Mouse (Mus musculus) frontal cortex, postnatal 25 days (tissue): ENCODE data around the gene Mphosph9.

Source experiments
- DNase-seq, 2 experiments: peaks; one replicate each; pipeline ENCODE4 v3.0.0; 2022; ENCODE audit warnings: low spot score in 2 of 2

The Mphosph9 gene

GRCm38 (mm10) chr5:124214516-124215145, 113.1 kb downstream of the Mphosph9 start:
- no peak for DNase-seq

GRCm38 (mm10) chr5:124213588-124214469, 113.9 kb downstream of the Mphosph9 start:
- no peak for DNase-seq

DNA sequence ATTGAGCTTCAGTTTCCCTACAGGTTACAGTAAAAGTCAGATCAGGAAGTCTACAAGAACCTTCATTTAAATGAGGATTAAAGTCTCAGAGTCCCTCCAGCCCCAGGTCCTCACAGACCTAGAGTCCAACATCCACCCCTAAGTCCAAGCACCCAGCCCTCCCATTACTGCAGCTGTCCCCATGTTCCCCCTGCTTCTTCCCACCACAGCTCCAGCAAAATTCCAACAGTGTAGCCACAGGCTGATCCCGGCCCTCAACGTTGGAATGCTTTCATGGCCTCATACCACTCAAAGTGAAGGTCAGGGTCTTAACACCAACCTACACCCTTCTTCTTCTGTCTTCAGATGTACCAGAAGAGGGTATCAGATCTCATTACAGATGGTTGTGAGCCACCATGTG, 116.1 kb downstream of the Mphosph9 start:
- no peak for DNase-seq

- DNase-seq: no peak
These were observed 116.5 kb downstream of the Mphosph9 start for GRCm38 (mm10) chr5:124211234-124211633.

- no peak for DNase-seq
These were observed 117.3 kb downstream of the Mphosph9 start for GRCm38 (mm10) chr5:124210281-124211016.

DNA sequence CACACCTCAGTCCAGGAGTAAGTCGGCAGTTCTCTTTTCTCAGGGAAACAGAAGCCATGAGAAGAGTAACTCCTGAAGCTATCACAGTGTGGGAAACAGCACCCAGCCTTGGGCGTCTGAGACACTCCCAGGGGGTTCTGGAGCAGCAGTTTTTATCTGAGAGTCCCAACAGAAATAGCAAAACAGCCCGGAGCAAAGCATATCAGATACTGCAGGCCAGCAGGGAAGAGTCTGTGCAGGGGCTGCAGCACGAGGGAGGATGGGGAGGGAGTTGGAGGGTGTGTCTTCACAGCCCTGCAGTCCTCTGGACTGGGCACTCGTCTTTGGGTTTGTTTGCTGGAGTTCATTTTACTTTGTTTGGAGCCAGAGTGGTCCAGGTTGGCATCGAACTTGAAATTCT, 117.9 kb downstream of the Mphosph9 start:
- no peak for DNase-seq

DNA sequence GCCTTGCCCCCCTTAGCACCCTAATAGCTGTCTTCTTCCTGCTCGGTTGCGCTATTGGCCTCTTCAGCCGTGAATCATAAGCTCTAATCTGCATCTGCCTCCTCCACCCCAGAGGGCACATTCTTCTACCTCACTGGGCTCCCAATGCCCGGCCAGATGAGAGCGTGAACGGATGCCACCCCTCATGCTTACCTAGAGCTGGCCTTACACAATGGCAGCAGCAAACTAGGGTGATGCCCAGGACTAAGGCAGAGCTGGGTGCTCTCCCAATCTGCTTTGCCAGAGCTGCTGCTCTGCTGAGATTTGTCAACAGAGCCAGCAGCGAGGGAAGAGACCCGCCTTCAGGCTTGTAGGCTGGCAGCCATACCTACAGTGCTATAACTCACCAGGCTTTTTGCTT, 119.7 kb downstream of the Mphosph9 start:
- no peak for DNase-seq

DNA sequence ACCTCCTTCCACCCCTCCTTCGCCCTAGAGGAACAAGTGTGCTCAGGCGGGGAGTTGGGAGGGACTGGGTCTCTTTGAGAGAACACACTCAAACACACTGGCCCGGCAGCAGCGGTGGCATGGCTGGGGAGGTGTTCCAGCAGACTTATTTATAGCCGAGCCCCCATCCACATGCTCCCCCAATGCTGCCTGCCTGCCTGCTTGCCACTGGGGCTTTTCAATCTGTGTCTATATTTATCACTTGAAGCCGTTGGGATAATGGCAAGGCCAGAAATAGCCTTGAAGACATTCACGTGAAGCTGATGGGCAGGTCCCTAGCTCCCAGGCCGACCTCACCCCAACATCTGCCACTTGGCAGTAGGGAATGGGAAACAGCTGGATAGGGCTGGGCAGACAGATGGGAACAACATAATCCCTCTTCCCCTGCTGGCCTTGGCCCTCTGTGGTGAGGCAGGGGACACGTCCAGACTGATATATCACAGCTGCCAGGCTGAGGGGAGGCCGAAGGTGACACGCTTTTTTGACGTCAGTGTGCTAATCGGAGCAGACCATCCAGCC, 121.2 kb downstream of the Mphosph9 start:
- no peak for DNase-seq

- no peak for DNase-seq
These were observed 121.9 kb downstream of the Mphosph9 start for GRCm38 (mm10) chr5:124205809-124206380.

DNA sequence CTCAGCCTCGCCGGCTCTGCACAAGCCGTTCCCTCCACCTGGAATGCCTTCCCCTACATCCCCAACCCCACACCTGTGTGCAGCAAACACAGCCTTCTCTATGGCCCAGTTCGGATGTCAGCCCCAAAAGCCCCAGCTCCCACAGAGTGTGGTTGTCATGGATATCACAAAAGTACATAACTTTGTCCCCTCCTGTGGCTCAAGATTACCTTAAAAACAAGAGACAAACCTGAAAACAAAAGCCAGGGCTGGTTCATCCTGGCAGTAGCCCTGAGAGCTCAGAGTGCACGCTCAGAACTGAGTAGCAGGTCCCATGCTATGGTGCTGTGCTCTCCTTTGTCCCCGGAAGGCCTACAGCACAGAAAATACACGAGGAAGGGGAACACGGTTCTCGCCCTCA, 122.6 kb downstream of the Mphosph9 start:
- DNase-seq: no peak

GRCm38 (mm10) chr5:124204127-124204794, 123.5 kb downstream of the Mphosph9 start:
- no peak for DNase-seq

DNA sequence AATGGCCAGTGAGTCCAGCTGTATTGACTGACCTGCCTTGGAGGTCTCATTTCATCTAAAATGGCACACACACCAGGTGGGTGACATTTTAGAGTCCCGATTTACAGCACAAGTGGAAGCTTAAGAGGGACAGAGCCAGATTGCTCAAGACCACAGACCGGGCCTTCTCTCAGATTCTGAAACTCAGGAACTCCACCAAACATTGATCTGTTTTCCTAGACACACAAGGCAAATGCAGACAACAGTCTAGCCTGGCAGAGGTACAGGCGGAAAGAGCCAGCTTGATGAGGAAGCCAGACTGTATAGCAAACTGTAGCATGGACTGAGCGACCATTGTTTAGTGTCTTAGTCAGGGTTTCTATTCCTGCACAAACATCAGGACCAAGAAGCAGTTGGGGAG, 124.5 kb downstream of the Mphosph9 start:
- DNase-seq: no peak

- DNase-seq: no peak
These were observed 125.7 kb downstream of the Mphosph9 start for GRCm38 (mm10) chr5:124202071-124202470.

DNA sequence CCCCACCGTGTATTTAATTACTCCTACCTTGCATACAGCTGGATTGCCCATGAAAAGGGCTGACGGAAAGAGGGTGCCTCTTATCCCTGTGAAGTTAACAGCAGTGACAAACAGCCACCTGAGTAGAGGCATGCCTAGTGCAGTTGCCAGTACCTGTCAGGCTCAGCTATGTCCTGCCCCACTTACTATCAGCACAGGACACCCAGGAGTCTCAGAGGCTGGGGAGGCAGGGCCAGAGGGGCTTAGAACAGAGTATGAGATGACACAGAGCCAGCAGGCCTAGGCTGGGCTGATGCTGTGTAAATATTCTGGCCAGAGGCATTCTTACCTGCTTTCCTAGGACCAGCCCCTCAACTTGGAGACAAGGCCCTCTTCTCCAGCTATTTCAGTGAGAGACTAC, 126.2 kb downstream of the Mphosph9 start:
- DNase-seq: no peak
